Mouse (Mus musculus) forebrain, postnatal 0 days (tissue): Measurements from ENCODE around the gene Tbc1d16. TPM values are rescaled to one million over a fixed set of nuclear protein-coding genes. Genes with fewer than 3 reads are reported as not detected.

ENCODE experiments used
- ATAC-seq: fragments of 200-750 bp; cut with Nextera tagmentation; 2 replicates; pipeline ENCODE4 v1.8.0; 2017; ENCODE audit warnings: mild to moderate bottlenecking, moderate library complexity
- DNase-seq: peaks from one replicate; pipeline ENCODE4 v3.0.0-alpha.2; 2015
- H3K27ac ChIP-seq: fragments of 300-500 bp; sonication (generic); 2 replicates; pipeline ENCODE4 v1.5.1; 2014; ENCODE audit warnings: low read depth, mild to moderate bottlenecking, antibody characterized with exemption, low read length, moderate library complexity, mixed read lengths
- H3K27me3 ChIP-seq: fragments of 300-500 bp; sonication (generic); 2 replicates; pipeline ENCODE4 v1.6.1; 2014; ENCODE audit warnings: mild to moderate bottlenecking, low read length, mixed read lengths; ENCODE audit not compliant: insufficient read depth
- H3K36me3 ChIP-seq: fragments of 300-500 bp; sonication (generic); 2 replicates; pipeline ENCODE4 v1.6.1; 2014; ENCODE audit warnings: mild to moderate bottlenecking, moderate library complexity; ENCODE audit not compliant: insufficient read depth
- H3K4me1 ChIP-seq: fragments of 300-500 bp; sonication (generic); 2 replicates; pipeline ENCODE4 v1.6.1; 2014; ENCODE audit warnings: antibody characterized with exemption; ENCODE audit not compliant: insufficient read depth
- H3K4me2 ChIP-seq: fragments of 300-500 bp; sonication (generic); 2 replicates; pipeline ENCODE4 v1.6.1; 2014; ENCODE audit warnings: low read depth, mild to moderate bottlenecking, moderate library complexity
- H3K4me3 ChIP-seq: fragments of 300-500 bp; sonication (generic); 2 replicates; pipeline ENCODE4 v1.5.1; 2014; ENCODE audit warnings: low read depth, low read length, mixed read lengths
- H3K9ac ChIP-seq: fragments of 300-500 bp; sonication (generic); 2 replicates; pipeline ENCODE4 v1.6.1; 2014; ENCODE audit warnings: mild to moderate bottlenecking
- H3K9me3 ChIP-seq: fragments of 300-500 bp; sonication (generic); 2 replicates; pipeline ENCODE4 v1.6.1; 2016; ENCODE audit warnings: low read length
- CTCF ChIP-seq: sonication (generic); IDR thresholded peaks from 2 replicates; pipeline ENCODE4 v1.5.1; 2016; ENCODE audit warnings: antibody characterized with exemption, control low read depth, low read depth
- WGBS: fragments of 180-500 bp; shearing (Covaris S2); extraction: QIAGEN DNeasy Blood & Tissue Kit; methylation state at CpG from one replicate; pipeline ENCODE4 v1.1.7; 2014; 5-methylcytosine and 5-hydroxymethylcytosine counted together
- polyA plus RNA-seq: library from polyadenylated mRNA; unstranded; fragments of >200 nt; fragmentation: Nextera tagmentation; extraction: Ambion mirVana; gene quantifications from 2 replicates; pipeline ENCODE4 v1.2.1, GENCODE M21; 2015
- total RNA-seq: library from RNA; depleted of rRNA; stranded (reverse); fragments of >200 nt; gene quantifications from 2 replicates; pipeline ENCODE4 v1.2.3, GENCODE M21; 2014

The Tbc1d16 gene
- total and polyA plus RNA-seq, 2 experiments from 2014 or later, result 60.4 to 153 TPM

DNA sequence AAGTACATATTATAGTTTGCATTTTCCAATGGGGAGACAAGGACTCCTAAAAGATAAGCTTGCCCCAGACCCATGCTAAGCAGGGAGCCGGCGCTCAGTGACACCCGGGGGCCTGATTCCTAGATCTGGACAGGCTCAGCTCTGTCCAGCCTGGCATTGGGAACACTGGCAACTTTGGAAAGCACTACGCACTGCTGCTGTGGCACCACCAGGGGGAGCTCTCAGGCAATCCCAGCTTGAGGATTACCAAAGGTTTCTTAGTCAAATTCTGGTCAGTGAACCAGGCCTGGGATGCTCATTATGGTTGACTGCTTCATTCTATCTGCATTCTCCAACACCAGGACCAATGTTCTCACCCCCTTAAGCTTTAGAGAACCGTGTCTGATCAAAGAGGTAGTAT lies 21.7 kb downstream of the Tbc1d16 start:
- DNase-seq, result peak; percentile 62

DNA sequence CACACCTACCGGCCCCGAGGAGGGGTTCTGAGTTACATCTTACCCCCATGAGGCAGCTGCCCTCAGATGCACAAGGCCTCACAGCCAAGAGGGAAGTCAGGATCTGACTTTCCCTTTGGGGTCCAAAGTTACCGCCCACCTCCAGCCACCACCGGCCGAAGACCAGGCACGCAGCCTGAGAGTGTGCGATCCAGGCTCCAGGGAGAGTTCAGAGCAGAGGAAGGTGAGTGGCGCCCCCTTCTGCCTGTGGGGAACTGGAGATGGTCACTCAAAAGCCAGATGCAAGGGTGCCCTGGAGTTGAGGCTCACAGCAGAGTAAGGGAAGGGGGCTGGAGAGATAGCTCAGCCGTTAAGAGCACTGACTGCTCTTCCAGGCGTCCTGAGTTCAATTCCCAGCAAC lies 22.6 kb downstream of the Tbc1d16 start:
- H3K4me3 ChIP-seq, result no peak overlapping the region
- no peak for ATAC-seq
- no peaks in the 10 kb centered on the region for H3K27me3 ChIP-seq
- WGBS, result 91% methylated on average over 10 of the region's 10 CpGs
- peaks cover 41% of the 10 kb centered on the region for H3K36me3 ChIP-seq
- peaks cover 6% of the 10 kb centered on the region for H3K4me1 ChIP-seq
- H3K4me2 ChIP-seq, result no peak overlapping the region
- no peaks in the 10 kb centered on the region for H3K9me3 ChIP-seq
- no peak for DNase-seq
- TF ChIP-seq CTCF, result peak; percentile 8; the same call in 1 of the 2 replicates
- no peak overlapping the region for H3K27ac ChIP-seq
- H3K9ac ChIP-seq, result no peak overlapping the region

More for the DNA sequence above, 21.7 kb downstream of the Tbc1d16 start:
- H3K36me3 ChIP-seq, result peaks cover 41% of the 10 kb centered on the region
- peak; percentile 82 for TF ChIP-seq CTCF
- H3K4me2 ChIP-seq, result no peak overlapping the region
- ATAC-seq, result no peak
- WGBS, result 36% methylated on average over 5 of the region's 5 CpGs
- no peak overlapping the region for H3K4me3 ChIP-seq
- no peaks in the 10 kb centered on the region for H3K9me3 ChIP-seq
- no peak overlapping the region for H3K27ac ChIP-seq
- H3K9ac ChIP-seq, result no peak overlapping the region
- no peaks in the 10 kb centered on the region for H3K27me3 ChIP-seq
- peaks cover 6% of the 10 kb centered on the region for H3K4me1 ChIP-seq

DNA sequence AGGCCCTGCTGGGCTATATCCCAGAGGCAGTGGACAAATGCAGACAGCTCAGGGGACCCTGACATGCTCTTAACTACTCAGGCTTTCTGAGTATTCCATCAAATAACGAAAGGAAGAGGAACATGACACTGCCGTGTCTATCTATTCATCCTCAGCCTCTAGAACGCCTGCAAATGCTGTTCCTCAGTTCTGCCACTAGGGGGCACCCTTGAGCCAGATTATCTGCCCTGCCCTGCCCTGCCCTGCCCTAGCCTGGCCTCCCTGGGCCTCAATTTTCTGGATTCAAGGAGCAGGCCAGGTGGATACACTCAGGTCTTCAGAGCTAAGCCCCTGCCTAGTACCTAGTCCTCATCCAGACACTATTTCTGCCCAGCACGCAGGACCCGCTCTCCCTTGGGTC lies 24.9 kb downstream of the Tbc1d16 start:
- H3K4me2 ChIP-seq, result no peak overlapping the region
- no peak overlapping the region for H3K4me3 ChIP-seq
- no peaks in the 10 kb centered on the region for H3K9me3 ChIP-seq
- no peak overlapping the region for H3K27ac ChIP-seq
- ATAC-seq (0 out of 2 replicates have a peak, but pooled peaks have one; percentile 10), DNase-seq (no peak)
- peaks cover 36% of the 10 kb centered on the region for H3K36me3 ChIP-seq
- H3K27me3 ChIP-seq, result no peaks in the 10 kb centered on the region
- H3K4me1 ChIP-seq, result peaks cover under 1% of the 10 kb centered on the region; the same call in 1 of the 2 replicates
- peak; percentile 86 for TF ChIP-seq CTCF
- 48% methylated on average over 5 of the region's 5 CpGs for WGBS
- H3K9ac ChIP-seq, result no peak overlapping the region

DNA sequence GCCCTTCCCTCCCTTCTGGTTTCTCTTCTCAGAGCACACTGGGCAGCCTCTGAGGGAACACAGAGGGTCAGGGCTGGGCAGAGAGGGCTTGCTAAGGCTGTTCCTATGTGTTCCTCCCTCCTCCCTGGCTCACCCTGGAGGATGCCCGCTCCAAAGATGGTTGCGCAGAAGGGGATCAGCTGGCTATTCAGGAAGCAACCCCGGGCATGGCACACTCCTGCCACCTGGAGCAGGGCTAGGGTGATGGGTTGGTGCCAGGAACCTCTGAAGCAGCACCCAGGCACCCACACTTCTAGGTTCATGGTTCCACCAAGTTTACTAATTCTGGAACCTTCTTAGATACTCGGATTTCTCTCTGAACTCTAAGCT lies 29.1 kb downstream of the Tbc1d16 start:
- Histone ChIP-seq H3K9ac (no peak overlapping the region), H3K27ac (no peak overlapping the region), H3K27me3 (no peaks in the 10 kb centered on the region), H3K4me1 (peaks cover 7% of the 10 kb centered on the region; the same call in 1 of the 2 replicates), H3K36me3 (peaks cover 14% of the 10 kb centered on the region; the same call in 1 of the 2 replicates), H3K4me2 (0 out of 2 replicates have a peak overlapping the region, but pooled peaks have one; percentile 24), H3K9me3 (no peaks in the 10 kb centered on the region), H3K4me3 (no peak overlapping the region)
- WGBS, result 75% methylated on average over 4 of the region's 4 CpGs
- TF ChIP-seq CTCF, result no peak
- DNase-seq (no peak), ATAC-seq (no peak)

DNA sequence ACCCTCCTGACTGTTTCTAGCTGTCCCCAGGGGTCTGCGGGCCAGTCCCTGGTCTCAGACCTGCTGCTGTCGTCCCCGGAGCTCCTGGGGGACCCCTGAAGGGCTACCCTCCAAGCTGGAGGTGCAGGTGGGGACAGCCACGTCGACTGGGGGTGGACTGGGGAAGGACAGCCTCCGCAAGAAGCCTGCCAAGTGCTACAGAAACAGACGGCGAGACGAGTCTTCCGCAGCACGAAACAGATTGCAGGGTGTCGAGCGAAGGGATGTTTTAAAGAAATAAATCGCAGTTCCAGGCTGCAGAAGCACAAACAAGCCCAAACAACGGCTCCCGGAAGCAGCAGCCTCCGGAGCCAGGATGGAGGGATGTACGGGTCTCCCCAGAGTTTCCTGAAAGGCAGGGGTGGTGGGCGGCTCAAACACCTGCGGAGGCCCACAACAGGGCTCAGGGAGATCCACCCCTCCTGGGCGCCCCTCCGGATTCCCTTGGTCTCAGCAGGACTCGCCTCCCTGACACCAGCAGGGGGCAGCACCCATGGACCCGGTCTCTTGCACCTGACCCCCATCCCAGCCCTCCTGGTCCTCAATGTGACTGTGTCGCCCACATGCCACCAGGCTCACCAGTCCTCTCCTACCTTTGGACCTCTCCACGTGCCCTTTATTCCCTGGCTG lies 29.6 kb downstream of the Tbc1d16 start:
- H3K4me2 ChIP-seq, result peak overlapping the region; percentile 24
- peak; percentile 75 for DNase-seq
- TF ChIP-seq CTCF, result peak; percentile 63

DNA sequence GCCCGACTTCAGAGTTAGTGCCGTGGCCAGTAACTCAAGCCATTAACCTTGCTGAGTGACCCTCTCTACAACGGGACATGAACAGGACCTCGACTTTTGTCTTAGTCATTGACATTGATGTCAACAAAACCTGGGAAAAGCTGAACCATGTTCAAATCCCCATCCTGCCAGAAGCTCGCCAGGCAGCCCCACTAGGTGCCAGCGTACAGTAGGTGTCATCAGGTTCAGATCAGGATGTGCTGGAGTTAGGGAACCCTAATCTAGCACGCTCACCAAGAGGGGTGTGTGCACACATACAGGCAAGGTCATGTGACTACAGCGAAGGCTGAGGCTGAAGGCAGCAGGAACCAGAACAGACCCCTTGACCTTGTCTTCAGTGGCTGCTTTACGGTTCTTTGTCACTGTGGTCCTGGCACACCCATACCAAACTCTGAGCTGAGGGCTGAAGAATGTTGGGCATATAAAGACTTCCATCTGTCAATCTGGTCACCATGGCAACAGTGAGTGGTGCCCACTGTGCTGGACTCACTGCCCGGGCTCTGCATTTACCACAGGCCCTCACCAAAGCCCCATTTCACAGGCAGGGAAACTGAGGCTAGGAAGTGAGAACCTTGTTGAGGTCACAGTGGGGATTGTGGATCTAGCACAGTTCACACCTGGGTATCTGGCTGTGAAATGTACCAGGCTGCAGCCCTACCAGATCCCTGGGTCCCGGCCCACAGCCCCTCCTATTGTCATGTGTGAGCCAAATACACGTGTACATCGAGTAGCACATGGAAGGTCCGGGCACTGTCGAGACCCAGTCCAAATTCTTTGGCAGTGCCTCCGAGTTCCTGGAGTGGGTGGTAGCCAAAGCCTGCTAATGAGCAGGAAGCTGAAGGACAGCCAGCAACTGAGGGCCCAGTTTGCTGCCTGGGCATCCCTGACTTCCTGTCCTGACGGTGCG lies 30.4 kb downstream of the Tbc1d16 start:
- TF ChIP-seq CTCF, result no peak
- peak overlapping the region; percentile 24 for H3K4me2 ChIP-seq
- H3K4me1 ChIP-seq, result peaks cover 7% of the 10 kb centered on the region; the same call in 1 of the 2 replicates
- no peak overlapping the region for H3K9ac ChIP-seq
- ATAC-seq, result peak; percentile 58
- no peaks in the 10 kb centered on the region for H3K9me3 ChIP-seq
- no peaks in the 10 kb centered on the region for H3K27me3 ChIP-seq
- peak; percentile 59 for DNase-seq
- peaks cover 14% of the 10 kb centered on the region; the same call in 1 of the 2 replicates for H3K36me3 ChIP-seq
- peak overlapping the region; percentile 35; the same call in 1 of the 2 replicates for H3K27ac ChIP-seq
- no peak overlapping the region for H3K4me3 ChIP-seq
- WGBS, result 61% methylated on average over 18 of the region's 18 CpGs

More for the DNA sequence above, 29.6 kb downstream of the Tbc1d16 start:
- Histone ChIP-seq H3K9ac (no peak overlapping the region), H3K4me1 (peaks cover 7% of the 10 kb centered on the region; the same call in 1 of the 2 replicates), H3K27me3 (no peaks in the 10 kb centered on the region), H3K36me3 (peaks cover 14% of the 10 kb centered on the region; the same call in 1 of the 2 replicates), H3K9me3 (no peaks in the 10 kb centered on the region), H3K27ac (peak overlapping the region; percentile 35; the same call in 1 of the 2 replicates), H3K4me3 (no peak overlapping the region)
- WGBS, result 46% methylated on average over 26 of the region's 26 CpGs
- ATAC-seq, result peak; percentile 66
